Mouse (Mus musculus) ZHBTc4 (cell line): Measurements from ENCODE around the gene Cisd1.
"Not testable (repeated sequence)": the region's sequence is repeated elsewhere in the genome, so short reads cannot be mapped to it uniquely, and the experiment has no call there.

Experiments
- DNase-seq: peaks from one replicate; pipeline ENCODE4 v3.0.0-alpha.2; 2011; ENCODE audit warnings: low read depth, low spot score

The Cisd1 gene

DNA sequence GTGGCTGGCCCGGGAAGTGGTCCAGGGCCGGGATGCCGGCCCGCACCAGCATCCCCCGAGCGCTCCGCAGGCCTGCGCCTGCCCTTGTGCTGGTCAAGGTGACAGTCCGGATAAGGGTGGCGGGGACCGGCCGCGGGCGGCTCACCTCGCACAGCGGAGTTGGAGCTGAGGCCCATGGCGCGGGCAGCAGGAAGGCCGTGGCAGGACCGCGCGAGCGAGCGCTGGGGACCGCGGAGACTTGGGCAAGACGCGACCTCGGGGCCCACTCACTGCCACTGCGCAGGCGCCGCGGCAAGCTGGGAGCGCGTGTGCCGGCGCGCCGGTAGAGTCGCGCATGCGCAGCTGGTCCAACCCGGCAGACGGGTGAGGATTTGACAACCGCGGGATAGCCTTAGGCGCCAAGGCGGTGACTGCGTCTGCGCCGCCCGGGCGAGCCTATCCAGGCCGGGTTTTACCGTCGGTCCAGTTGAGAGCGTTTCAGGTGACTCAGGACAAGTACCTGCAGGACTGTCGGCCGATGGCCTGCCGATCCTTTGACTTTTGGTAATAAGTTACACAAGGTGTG, at the start of gene Cisd1:
TSS of gene Cisd1 (minus strand) at position 376 of the 565 bp plus-strand sequence.
- peak; percentile 97 for DNase-seq

DNA sequence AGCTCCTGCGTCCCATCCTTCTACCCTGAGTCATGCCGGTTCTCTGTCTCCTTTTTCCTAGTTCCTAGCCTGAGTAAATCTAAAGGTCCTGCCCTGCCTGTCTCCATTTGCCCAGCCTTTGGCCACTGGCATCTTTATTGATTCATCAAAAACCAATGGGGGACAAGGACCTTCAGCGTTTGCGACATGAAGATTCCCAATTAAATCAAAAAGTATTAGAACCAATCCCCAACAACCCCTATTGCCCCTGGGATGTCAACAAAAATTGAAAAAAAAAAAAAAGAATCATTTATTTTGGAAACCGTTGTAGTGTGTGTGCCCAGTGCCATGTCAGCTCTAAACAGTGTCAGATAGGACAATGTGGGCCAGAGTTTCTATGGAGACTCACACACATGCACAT, 44.6 kb upstream of the Cisd1 start:
- DNase-seq = no peak

GRCm38 (mm10) chr10:71384159-71385044, 39.6 kb upstream of the Cisd1 start:
- no peak for DNase-seq

GRCm38 (mm10) chr10:71383552-71383924, 38.8 kb upstream of the Cisd1 start:
- not testable (repeated sequence) for DNase-seq

GRCm38 (mm10) chr10:71382858-71383551, 38.3 kb upstream of the Cisd1 start:
- DNase-seq = no peak

- no peak for DNase-seq
Observed at GRCm38 (mm10) chr10:71382109-71382508, 37.4 kb upstream of the Cisd1 start.

GRCm38 (mm10) chr10:71381471-71382033, 36.8 kb upstream of the Cisd1 start:
- peak; percentile 59 for DNase-seq

DNA sequence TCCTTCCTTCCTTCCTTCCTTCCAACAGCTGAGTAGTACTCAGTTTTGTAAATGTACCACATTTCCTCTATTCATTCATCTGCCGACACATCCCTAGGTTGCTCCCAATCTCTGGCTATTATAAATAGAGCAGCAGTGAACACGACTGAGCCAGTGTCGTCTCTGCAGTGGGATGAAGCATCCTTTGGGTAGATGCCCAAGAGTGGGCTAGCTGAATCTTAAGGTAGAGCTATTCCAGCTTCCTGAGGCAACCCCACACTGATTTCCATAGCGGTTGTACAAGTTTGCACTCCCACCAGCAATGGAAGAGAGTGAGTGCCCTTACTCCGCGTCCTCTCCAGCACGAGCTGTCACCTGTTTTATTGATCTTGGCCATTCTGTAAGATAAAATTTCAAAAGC, 35.7 kb upstream of the Cisd1 start:
- no peak for DNase-seq

- DNase-seq = no peak
Observed at GRCm38 (mm10) chr10:71376014-71376413, 31.3 kb upstream of the Cisd1 start.

DNA sequence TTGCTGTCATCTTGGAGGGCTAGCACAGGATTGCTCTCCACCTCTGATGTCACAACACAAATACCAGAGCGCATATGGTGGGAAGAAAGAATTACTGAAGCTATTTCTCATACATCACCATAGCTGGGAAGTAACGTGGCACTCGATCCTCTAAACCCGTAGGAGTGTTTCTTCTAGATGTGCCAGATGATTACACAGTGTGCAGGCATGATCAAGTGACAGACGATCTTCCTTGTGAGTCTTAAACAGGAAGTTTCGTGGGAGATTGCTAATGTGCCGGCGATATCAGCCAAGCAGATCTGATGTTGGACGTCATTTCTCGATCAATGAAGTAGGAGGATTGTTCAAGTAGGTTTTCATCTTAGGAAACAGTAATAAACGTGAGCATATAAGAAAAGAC, 29.0 kb upstream of the Cisd1 start:
- DNase-seq = no peak

DNA sequence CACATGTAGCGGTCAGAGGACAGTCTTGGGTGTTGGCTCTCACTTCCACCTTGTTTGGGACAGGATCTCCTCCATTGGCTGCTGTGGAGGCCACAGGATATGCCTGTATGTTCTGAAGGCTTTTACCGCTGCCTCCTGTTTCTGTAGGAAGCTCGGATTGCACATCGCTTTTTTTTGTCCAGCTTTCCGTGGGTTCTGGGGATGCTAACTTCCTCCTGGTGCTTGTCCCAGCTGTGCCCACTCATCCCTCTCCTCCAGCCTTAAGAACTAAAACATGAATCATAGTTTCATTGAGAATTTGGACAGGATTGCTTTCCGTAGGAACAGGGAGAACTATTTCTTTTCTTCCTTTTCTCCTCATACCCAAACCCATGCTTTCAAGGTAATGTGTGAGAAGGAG, 27.1 kb upstream of the Cisd1 start:
- no peak for DNase-seq

GRCm38 (mm10) chr10:71369466-71369865, 24.7 kb upstream of the Cisd1 start:
- DNase-seq = no peak

GRCm38 (mm10) chr10:71368128-71368940, 23.6 kb upstream of the Cisd1 start:
- DNase-seq = no peak

DNA sequence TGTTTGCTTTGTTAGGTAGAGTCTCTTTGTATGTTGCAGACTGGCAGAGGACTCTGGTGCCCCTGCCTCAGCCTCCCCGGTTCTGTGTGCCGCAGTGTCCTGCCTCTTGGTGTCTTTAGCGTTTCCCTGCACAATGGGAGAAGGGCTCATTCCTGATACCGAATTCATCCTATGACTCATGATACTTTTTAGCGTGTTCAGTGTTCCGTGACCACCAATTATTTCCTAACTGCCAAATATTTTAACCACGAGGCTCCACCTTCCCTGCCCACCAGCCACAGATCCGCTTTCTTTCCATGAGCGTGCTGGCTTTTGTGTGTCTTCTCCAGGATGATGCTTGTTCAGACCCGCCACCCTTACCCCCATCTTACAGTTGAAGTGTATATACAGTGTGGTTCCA, 19.1 kb upstream of the Cisd1 start:
- no peak for DNase-seq

DNA sequence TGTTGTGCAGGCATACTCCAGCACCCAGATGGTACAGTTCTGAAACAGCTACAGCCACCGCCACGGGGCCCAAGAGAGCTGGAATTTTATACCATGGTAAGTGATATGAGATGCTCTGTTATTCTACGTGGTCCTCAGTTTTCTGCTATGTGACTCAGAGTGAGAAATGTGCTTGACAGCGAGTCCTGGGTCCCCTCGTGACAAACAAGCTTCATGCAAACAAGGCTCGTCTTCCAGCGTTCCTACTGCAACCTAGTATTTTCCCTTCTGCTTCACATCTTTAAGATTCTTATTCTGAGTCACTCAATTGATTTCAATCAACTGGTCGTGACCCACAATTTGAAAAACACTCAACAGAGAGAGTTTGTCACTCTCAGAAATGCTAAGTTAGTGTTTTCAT, 18.7 kb upstream of the Cisd1 start:
- no peak for DNase-seq

GRCm38 (mm10) chr10:71361836-71362562, 17.2 kb upstream of the Cisd1 start:
- DNase-seq = no peak

- no peak for DNase-seq
Observed at GRCm38 (mm10) chr10:71361044-71361443, 16.3 kb upstream of the Cisd1 start.

DNA sequence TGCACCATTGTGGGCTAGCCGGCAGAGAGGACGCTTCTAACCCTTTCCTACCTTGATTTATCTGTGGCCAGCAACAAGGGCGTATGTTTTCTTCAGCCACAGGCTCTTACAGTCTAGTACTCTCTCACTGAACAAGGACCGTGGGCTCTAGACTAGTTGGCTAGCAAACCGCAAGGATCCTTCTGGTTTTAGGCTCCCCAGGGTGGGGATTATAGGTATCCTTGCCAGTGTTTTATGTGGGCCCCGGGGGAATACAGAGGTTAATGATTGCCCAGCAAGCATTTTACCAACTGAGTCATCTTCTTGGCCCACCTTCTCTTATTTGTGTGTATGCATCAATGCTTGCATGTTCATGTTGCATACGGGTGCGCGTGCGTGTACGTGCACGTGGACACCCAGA, 10.2 kb upstream of the Cisd1 start:
- DNase-seq = no peak

DNA sequence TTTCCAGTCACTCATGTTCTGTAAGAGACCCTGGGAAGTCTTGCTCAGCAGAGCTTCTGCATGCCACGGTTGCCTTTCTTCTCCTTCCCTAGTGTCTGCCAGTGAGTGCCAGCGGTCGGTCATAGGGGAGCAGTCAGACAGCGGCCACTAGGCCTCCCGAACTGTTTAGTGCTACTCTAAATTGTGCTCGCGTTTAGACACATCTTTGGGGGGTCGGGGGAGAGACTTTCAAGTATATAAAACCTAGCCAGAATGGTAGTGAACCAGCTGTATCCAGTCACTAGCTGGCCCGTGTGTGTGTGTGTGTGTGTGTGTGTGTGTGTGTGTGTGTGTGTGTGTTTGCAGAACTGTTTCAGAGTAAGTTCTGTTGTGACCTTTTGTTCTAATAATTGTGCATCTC, 9.1 kb upstream of the Cisd1 start:
- no peak for DNase-seq

DNA sequence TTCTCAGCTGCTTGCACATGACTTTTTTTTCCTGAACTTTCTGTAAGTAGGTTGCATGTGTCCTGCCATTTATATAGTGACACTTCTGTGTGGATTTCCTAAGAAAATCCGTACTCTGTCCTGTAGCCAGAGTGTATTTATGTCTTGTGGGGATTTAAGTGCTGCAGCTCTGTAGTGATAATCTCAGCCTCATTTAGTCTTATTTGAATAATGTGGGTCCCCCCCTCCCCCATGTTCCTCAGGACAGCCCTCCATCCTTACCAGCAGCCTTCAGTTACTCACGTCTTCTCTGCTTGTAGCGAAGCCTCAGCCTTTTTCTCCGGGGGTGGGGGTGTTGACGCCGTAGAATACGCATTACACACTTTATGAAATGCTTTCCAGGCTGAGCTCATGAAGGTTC, 6.5 kb upstream of the Cisd1 start:
- no peak for DNase-seq

GRCm38 (mm10) chr10:71349290-71349689, 4.5 kb upstream of the Cisd1 start:
- DNase-seq = no peak
